Comparison of ENCODE assay signal across 22 mouse cellular contexts in the genomic region with DNA sequence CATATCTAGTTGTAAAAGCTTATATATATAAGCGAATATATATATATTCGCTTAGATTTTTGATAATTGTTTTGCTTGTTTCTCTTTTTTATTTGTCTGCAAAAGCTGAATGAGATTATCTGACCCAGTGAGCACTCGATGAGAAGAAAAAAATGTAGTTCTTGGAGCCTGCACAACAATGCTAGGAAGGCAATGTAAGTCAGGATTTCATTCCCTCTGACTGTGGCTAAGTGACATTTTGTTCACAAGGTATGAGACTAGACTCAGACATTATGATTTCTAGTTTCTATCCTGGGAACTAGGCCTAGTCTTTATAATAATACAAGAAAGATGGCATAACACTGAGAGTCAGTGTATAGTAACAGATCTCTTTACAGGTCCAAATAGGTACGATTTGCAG.
"Had no signal": no experiment of that assay in that cellular context is flagged by ENCODE, and none has a peak within 500 bp of the region (broad histone marks: within the 10 kb centered on the region; RNA-seq: fewer than 3 reads in every experiment).

No protein-coding gene starts in this region.

- H3K4me3 ChIP-seq: heart, embryonic 10.5 days; heart, embryonic 12.5 days; hindbrain, embryonic 10.5 days; hindbrain, embryonic 12.5 days; intestine, embryonic 15.5 days; layer of hippocampus, adult 2 months; left cerebral cortex, adult 2 months; limb, embryonic 10.5 days; limb, embryonic 12.5 days; liver, embryonic 12.5 days had no signal

- H3K4me2 ChIP-seq: heart, embryonic 12.5 days; hindbrain, embryonic 12.5 days; hindbrain, embryonic 14.5 days; intestine, embryonic 15.5 days; limb, embryonic 12.5 days; liver, embryonic 12.5 days had no signal

- H3K36me3 ChIP-seq: heart, embryonic 10.5 days; heart, embryonic 12.5 days; hindbrain, embryonic 10.5 days; hindbrain, embryonic 12.5 days; intestine, embryonic 15.5 days; limb, embryonic 10.5 days; limb, embryonic 12.5 days; liver, embryonic 12.5 days had no signal

- H3K27me3 ChIP-seq: heart, embryonic 12.5 days; hindbrain, embryonic 12.5 days; intestine, embryonic 15.5 days; limb, embryonic 12.5 days; liver, embryonic 12.5 days had no signal

- DNase-seq: gastrocnemius, postnatal 10 days; heart, postnatal 4 days; kidney, adult 18-20 months; kidney, adult 8-10 months; kidney, postnatal 10 days; kidney, postnatal 25 days; kidney, postnatal 4 days; liver had no signal

- ATAC-seq: hindbrain, embryonic 16.5 days; inflammation-experienced regulatory T-cells, adult 6 months; intestine, embryonic 15.5 days; intestine, postnatal 0 days; liver, embryonic 12.5 days had no signal
